Mouse (Mus musculus): Measurements from ENCODE around the gene Gm6812. TPM values are rescaled to one million over a fixed set of nuclear protein-coding genes. Genes with fewer than 3 reads are reported as not detected.
"Not testable (repeated sequence)": the region's sequence is repeated elsewhere in the genome, so short reads cannot be mapped to it uniquely, and the experiment has no call there.

Gene Gm6812
- polyA plus RNA-seq (2015; fragmentation: Nextera tagmentation; extraction: Ambion mirVana), result not detected in 2 replicates

DNA sequence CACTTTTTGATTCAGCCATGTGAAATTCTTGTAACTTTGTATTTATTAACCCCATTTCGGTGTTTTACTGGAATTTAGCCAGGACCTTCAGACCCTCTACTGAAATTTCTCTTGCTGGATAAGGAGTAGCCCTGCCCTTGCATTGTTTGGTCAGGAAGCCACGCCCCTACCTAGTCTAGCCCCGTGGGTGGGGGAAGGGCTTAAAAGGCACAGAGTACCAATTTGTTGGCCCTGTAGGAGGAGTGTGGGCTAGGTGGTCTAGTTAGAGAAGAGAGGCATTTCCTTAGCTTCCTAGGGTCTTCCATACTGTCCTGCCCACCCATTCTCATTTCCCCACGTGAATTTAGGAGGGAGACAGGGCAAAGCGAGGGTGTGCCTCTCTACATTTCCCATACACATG, at the start of gene Gm6812:
Gene Gm6812, minus strand, starts transcription at position 101 of the 400 bp plus-strand sequence.
- WGBS, result 68% methylated on average over 3 of the region's 5 CpGs
- not testable (repeated sequence) for H3K9me3 ChIP-seq (ENCODE audit: control insufficient read depth, low read length); H3K4me3 ChIP-seq (ENCODE audit: low read length); H3K36me3 ChIP-seq (ENCODE audit: control insufficient read depth, insufficient read depth, low read length); ATAC-seq; H3K27me3 ChIP-seq (replicated peaks; ENCODE audit: control insufficient read depth, insufficient read depth, low read length); H3K27ac ChIP-seq (ENCODE audit: low read length); H3K4me1 ChIP-seq (ENCODE audit: control insufficient read depth, insufficient read depth, low read length); H3K4me2 ChIP-seq (ENCODE audit: low read depth, low read length); H3K9ac ChIP-seq (ENCODE audit: low read depth, low read length)

DNA sequence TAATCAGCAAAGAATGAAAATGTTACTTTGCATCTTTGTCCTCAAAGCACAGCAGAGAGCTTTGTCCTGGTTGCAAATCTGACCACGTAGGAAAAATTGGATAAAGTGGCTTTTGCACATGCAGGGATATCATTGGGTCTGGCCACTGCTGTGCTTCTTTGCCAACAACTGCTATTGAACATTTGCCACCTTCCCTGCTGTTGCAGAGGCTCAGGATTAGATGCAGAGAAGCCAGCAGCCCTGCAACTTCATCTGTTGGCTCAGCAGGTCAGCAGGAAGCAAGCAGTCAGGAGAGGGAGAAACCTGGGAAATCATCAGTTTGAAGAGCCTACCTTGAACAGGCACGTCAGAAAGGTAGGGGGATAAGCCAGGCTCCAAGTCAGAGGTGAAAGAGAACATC, 27.7 kb downstream of the Gm6812 start:
- Histone ChIP-seq H3K9ac (ENCODE audit: low read depth, low read length) (no peak overlapping the region), H3K36me3 (ENCODE audit: control insufficient read depth, insufficient read depth, low read length) (no peaks in the 10 kb centered on the region), H3K27me3 (replicated peaks; ENCODE audit: control insufficient read depth, insufficient read depth, low read length) (no peaks in the 10 kb centered on the region), H3K27ac (ENCODE audit: low read length) (no peak overlapping the region), H3K4me3 (ENCODE audit: low read length) (no peak overlapping the region), H3K4me1 (ENCODE audit: control insufficient read depth, insufficient read depth, low read length) (no peaks in the 10 kb centered on the region), H3K9me3 (ENCODE audit: control insufficient read depth, low read length) (no peaks in the 10 kb centered on the region), H3K4me2 (ENCODE audit: low read depth, low read length) (no peak overlapping the region)
- WGBS, result 56% methylated on average over 2 of the region's 2 CpGs
- ATAC-seq, result no peak

Other genes with a start within 250 kb of the Gm6812 start
- 34.2 and 38.6 TPM in 2 replicates for gene Fmr1, start 214.5 kb downstream of the Gm6812 start, polyA plus RNA-seq (2015; fragmentation: Nextera tagmentation; extraction: Ambion mirVana)
- 0.28 TPM in 1 of 2 replicates, not detected in the other for gene Fmr1nb, start 131.2 kb downstream of the Gm6812 start, polyA plus RNA-seq (2015; fragmentation: Nextera tagmentation; extraction: Ambion mirVana)
- 1.7 and 2.6 TPM in 2 replicates for gene Gm14698, start 72.0 kb downstream of the Gm6812 start, polyA plus RNA-seq (2015; fragmentation: Nextera tagmentation; extraction: Ambion mirVana)

Measured in intestine, embryonic 16.5 days (tissue).